Mouse (Mus musculus) testis, adult 2 months (tissue): ENCODE results near the gene Gga3.

Source experiments
- CTCF ChIP-seq: fragments of 200-500 bp; IDR thresholded peaks from 2 replicates; pipeline ENCODE4 v1.5.1; 2012; ENCODE audit warnings: low read depth, mild to moderate bottlenecking, inconsistent platforms, low read length, moderate library complexity; ENCODE audit not compliant: control insufficient read depth, insufficient read depth, insufficient replicate concordance
- POLR2A ChIP-seq: fragments of 200-500 bp; IDR thresholded peaks from 2 replicates; pipeline ENCODE4 v1.6.1; 2012; ENCODE audit warnings: low read depth, mild to moderate bottlenecking, inconsistent platforms, low read length, moderate library complexity; ENCODE audit not compliant: control insufficient read depth

- TF ChIP-seq CTCF (no peak), POLR2A (no peak)
These were observed 66.8 kb downstream of the Gga3 start for GRCm38 (mm10) chr11:115536856-115537568.
